Mouse (Mus musculus) adipose tissue, adult 10 weeks (tissue): ENCODE data around the gene Igfl3. TPM values are rescaled to one million over a fixed set of nuclear protein-coding genes. Genes with fewer than 3 reads are reported as not detected.

Source experiments
- polyA plus RNA-seq: library from polyadenylated mRNA; stranded (reverse); fragments of 350-450 nt; fragmentation: Illumina TruSeq; extraction: RNeasy Lipid Tissue Mini Kit (QIAGEN cat#74804); gene quantifications from one replicate; pipeline ENCODE4 v1.2.3, GENCODE M21; 2014; ENCODE audit warnings: low read depth, low replicate concordance

The Igfl3 gene
- polyA plus RNA-seq: not detected

DNA sequence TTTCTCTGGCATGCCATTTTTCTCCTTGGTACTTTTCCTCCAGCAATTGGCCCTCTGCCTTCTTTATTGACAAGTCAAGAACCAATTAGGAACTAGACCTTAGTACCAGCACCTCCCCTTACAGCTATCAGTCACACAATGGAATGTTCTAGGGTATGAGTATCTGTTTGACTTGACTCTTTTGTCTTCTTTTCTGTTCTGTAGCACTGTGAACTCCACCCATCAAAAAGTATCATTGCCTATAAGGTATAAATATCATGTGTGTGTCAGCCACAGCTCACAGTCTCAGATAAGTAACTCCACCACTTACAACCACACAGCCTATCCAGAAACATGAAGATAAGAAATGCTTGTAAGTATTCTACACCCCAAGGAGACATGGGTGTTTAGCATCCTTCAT is at the start of gene Igfl3:
Gene Igfl3 (plus strand): TSS at position 301 of the 400 bp plus-strand sequence.

Other genes starting within 250 kb of the Igfl3 start
- gene Ceacam11, start 204.4 kb upstream of the Igfl3 start, polyA plus RNA-seq: not detected
- not detected for gene Ceacam13, start 166.6 kb upstream of the Igfl3 start, polyA plus RNA-seq
- not detected for gene Ceacam12, start 110.6 kb upstream of the Igfl3 start, polyA plus RNA-seq
- gene Mill1, start 68.9 kb downstream of the Igfl3 start, polyA plus RNA-seq: 0.11 TPM
- gene Psg18, start 178.5 kb downstream of the Igfl3 start, polyA plus RNA-seq: not detected